Mouse (Mus musculus) stomach, postnatal 0 days (tissue): ENCODE measurements around the gene Bcl2l11.

Source experiments
- CTCF ChIP-seq: IDR thresholded peaks from 2 replicates; pipeline ENCODE4 v1.5.1; 2016; ENCODE audit warnings: antibody characterized with exemption, low read depth, mild to moderate bottlenecking, moderate library complexity
- EP300 ChIP-seq: optimal IDR thresholded peaks from 2 replicates; pipeline ENCODE3; 2016; ENCODE audit warnings: antibody characterized with exemption

GRCm38 (mm10) chr2:128122491-128122890 lies 3.3 kb upstream of the Bcl2l11 start:
- TF ChIP-seq CTCF (peak; percentile 91), EP300 (no peak)
